Mouse (Mus musculus) liver, embryonic 13.5 days (tissue): ENCODE results near the gene S100a9. TPM values are rescaled to one million over a fixed set of nuclear protein-coding genes. Genes with fewer than 3 reads are reported as not detected.

ENCODE experiments used
- ATAC-seq: fragments of 200-750 bp; cut with Nextera tagmentation; 2 replicates; pipeline ENCODE4 v1.8.0; 2017; ENCODE audit warnings: low read depth, mild to moderate bottlenecking, moderate number of reproducible peaks, moderate library complexity
- DNase-seq: peaks from one replicate; pipeline ENCODE4 v3.0.0; 2022
- H3K27ac ChIP-seq: fragments of 300-500 bp; sonication (generic); 2 replicates; pipeline ENCODE4 v1.5.1; 2015; ENCODE audit warnings: moderate library complexity, mild to moderate bottlenecking, inconsistent platforms
- H3K27me3 ChIP-seq: fragments of 300-500 bp; sonication (generic); 2 replicates; pipeline ENCODE4 v1.6.1; 2015; ENCODE audit warnings: mild to moderate bottlenecking, inconsistent platforms
- H3K36me3 ChIP-seq: fragments of 300-500 bp; sonication (generic); 2 replicates; pipeline ENCODE4 v1.6.1; 2015; ENCODE audit warnings: mild to moderate bottlenecking, inconsistent platforms
- H3K4me1 ChIP-seq: fragments of 300-500 bp; sonication (generic); replicated peaks from 2 replicates; pipeline ENCODE4 v1.6.1; 2015; ENCODE audit warnings: inconsistent platforms
- H3K4me2 ChIP-seq: fragments of 300-500 bp; sonication (generic); 2 replicates; pipeline ENCODE4 v1.6.1; 2015; ENCODE audit warnings: inconsistent platforms, mild to moderate bottlenecking, moderate library complexity
- H3K4me3 ChIP-seq: fragments of 300-500 bp; sonication (generic); replicated peaks from 2 replicates; pipeline ENCODE4 v1.5.1; 2015; ENCODE audit warnings: mild to moderate bottlenecking, inconsistent platforms
- H3K9ac ChIP-seq: fragments of 300-500 bp; sonication (generic); 2 replicates; pipeline ENCODE4 v1.6.1; 2015; ENCODE audit warnings: mild to moderate bottlenecking, inconsistent platforms
- H3K9me3 ChIP-seq: fragments of 300-500 bp; sonication (generic); replicated peaks from 2 replicates; pipeline ENCODE4 v1.6.1; 2016; ENCODE audit warnings: inconsistent platforms
- WGBS: fragments of 180-500 bp; shearing (Covaris S2); methylation state at CpG from one replicate; pipeline ENCODE4 v1.1.7; 2015; ENCODE audit not compliant: insufficient replicate concordance; 5-methylcytosine and 5-hydroxymethylcytosine counted together
- polyA plus RNA-seq: library from polyadenylated mRNA; unstranded; fragments of >200 nt; fragmentation: Nextera tagmentation; extraction: Ambion mirVana; gene quantifications from 2 replicates; pipeline ENCODE4 v1.2.1, GENCODE M21; 2015

S100a9 gene
- polyA plus RNA-seq, 1 experiment from 2014 or later: 228 TPM

GRCm38 (mm10) chr3:90659364-90660044 is 36.0 kb downstream of the S100a9 start:
- no peak overlapping the region for H3K27ac ChIP-seq
- DNase-seq: no peak

DNA sequence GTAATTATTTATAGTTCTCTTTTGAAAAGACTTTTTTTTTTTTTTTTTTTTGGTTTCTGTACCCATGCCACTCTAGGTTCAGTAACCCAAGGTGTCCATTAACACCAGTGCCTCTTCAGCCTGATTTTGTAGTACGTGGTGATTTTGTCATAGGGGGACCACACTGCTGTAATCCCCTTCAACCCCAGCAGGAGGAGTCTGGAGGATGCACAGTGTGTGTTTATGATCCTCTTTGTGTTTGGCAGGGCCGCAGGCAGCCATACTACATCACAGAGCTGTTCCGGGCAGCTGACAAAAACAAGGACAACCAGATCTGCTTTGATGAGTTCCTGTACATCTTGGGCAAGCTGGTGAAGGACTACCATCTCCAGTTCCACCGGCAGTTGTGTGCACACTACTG is 38.1 kb downstream of the S100a9 start:
- DNase-seq (no peak), ATAC-seq (no peak)
- H3K4me1 ChIP-seq: no peaks in the 10 kb centered on the region
- no peaks in the 10 kb centered on the region for H3K27me3 ChIP-seq
- no peaks in the 10 kb centered on the region for H3K36me3 ChIP-seq
- WGBS: 55% methylated on average over 4 of the region's 4 CpGs
- H3K9ac ChIP-seq: no peak overlapping the region
- no peaks in the 10 kb centered on the region for H3K9me3 ChIP-seq
- H3K4me3 ChIP-seq: no peak overlapping the region
- H3K4me2 ChIP-seq: no peak overlapping the region
- no peak overlapping the region for H3K27ac ChIP-seq

More at GRCm38 (mm10) chr3:90659364-90660044, 36.0 kb downstream of the S100a9 start:
- Histone ChIP-seq H3K9ac (no peak overlapping the region), H3K36me3 (no peaks in the 10 kb centered on the region), H3K9me3 (no peaks in the 10 kb centered on the region), H3K4me3 (no peak overlapping the region), H3K4me2 (no peak overlapping the region), H3K27me3 (no peaks in the 10 kb centered on the region), H3K4me1 (no peaks in the 10 kb centered on the region)
- ATAC-seq: no peak

DNA sequence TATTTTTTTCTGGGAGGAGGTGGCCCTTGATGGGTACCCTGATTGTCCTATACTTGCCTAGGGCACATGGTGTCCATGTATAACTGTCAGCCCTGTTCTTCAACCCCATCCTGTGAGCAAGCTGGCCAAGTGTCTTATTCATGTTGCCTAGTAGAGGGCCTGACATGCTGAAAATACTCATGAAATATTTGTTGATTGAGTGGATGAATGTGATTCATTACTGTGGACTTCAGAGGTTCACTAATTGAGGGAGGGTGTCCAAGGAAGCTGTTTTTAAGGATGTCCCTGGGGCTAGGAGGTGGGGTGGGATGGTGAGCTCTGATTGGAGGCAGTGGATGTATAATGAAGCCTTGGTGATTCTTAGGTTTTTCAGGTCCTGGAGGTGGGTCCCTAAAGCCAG is 41.8 kb downstream of the S100a9 start, which contains the start of gene S100a7a:
Gene S100a7a (plus strand): TSS at position 301 of the 400 bp plus-strand sequence.
- Histone ChIP-seq H3K36me3 (no peaks in the 10 kb centered on the region), H3K9ac (no peak within 1 kb of the TSS), H3K27ac (no peak within 1 kb of the TSS), H3K4me3 (no peak within 1 kb of the TSS), H3K4me1 (no peaks in the 10 kb centered on the region), H3K9me3 (no peaks in the 10 kb centered on the region), H3K4me2 (no peak within 1 kb of the TSS), H3K27me3 (no peaks in the 10 kb centered on the region)
- DNase-seq (no peak), ATAC-seq (no peak)

DNA sequence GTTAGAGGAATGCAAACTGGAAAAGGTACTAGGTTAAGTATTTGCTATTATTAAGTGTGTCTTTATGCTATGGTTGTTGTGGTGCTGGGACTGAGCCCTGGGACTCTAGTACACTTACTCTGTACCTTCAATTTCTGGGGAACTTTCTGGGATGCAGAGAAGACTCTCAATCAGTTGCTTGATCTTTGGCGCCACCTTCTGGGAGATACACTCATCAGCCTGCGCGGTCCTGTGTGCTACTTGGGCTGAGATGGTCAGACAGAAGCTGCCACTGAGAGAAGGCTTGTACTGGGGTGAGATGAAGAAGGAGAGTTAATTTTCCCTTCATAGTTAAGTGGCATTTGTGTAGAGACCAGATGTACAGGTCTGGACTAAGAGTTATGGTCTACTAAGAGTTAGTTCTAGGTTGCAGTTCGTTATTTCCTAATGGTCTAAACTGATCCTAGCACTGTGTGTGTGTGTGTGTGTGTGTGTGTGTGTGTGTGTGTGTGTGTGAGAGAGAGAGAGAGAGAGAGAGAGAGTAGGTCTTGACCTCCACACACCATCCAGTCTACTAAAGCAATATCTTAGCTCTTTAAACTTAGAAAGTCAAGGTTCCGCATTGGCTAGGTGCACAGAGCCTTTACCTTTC is 42.5 kb downstream of the S100a9 start:
- Histone ChIP-seq H3K27me3 (no peaks in the 10 kb centered on the region), H3K4me1 (no peaks in the 10 kb centered on the region), H3K27ac (no peak overlapping the region), H3K4me3 (no peak overlapping the region), H3K36me3 (no peaks in the 10 kb centered on the region), H3K4me2 (no peak overlapping the region), H3K9me3 (no peaks in the 10 kb centered on the region), H3K9ac (no peak overlapping the region)
- ATAC-seq (no peak), DNase-seq (peak; percentile 24)
- WGBS: 29% methylated on average over 5 of the region's 5 CpGs

GRCm38 (mm10) chr3:90649832-90650231 is 45.7 kb downstream of the S100a9 start:
- 67% methylated on average over 2 of the region's 2 CpGs for WGBS

GRCm38 (mm10) chr3:90648981-90649380 is 46.5 kb downstream of the S100a9 start:
- Histone ChIP-seq H3K27ac (no peak overlapping the region), H3K4me2 (no peak overlapping the region), H3K9ac (no peak overlapping the region), H3K4me1 (no peaks in the 10 kb centered on the region), H3K27me3 (no peaks in the 10 kb centered on the region), H3K36me3 (no peaks in the 10 kb centered on the region), H3K9me3 (no peaks in the 10 kb centered on the region), H3K4me3 (no peak overlapping the region)
- no peak for DNase-seq
- no peak for ATAC-seq

More at GRCm38 (mm10) chr3:90649832-90650231, 45.7 kb downstream of the S100a9 start:
- Histone ChIP-seq H3K27me3 (no peaks in the 10 kb centered on the region), H3K4me3 (no peak overlapping the region), H3K4me2 (no peak overlapping the region), H3K4me1 (no peaks in the 10 kb centered on the region), H3K9me3 (no peaks in the 10 kb centered on the region), H3K36me3 (no peaks in the 10 kb centered on the region), H3K9ac (no peak overlapping the region), H3K27ac (no peak overlapping the region)
- DNase-seq (no peak), ATAC-seq (no peak)

DNA sequence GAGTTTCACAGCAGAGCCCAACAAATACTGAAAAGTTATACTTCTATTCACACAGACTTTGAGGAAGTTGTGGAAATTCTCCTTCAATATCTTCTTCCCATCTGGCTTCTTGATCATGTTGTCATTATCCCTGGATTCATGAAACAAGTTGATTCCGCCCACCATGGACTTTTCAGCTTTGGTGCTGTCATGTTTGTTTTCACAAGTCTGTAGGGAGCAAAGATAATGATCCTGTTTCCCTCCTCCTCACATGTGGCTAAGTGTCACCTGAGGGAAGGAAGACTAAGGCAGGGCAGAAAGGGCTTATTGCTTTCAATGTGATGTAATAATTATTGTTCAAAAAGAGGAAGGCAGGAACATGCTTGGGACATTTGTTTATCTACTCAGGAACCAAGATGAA is 48.2 kb downstream of the S100a9 start:
- no peak for DNase-seq
- Histone ChIP-seq H3K9ac (no peak overlapping the region), H3K4me2 (no peak overlapping the region), H3K36me3 (no peaks in the 10 kb centered on the region), H3K9me3 (no peaks in the 10 kb centered on the region), H3K27ac (no peak overlapping the region), H3K4me1 (no peaks in the 10 kb centered on the region), H3K27me3 (no peaks in the 10 kb centered on the region), H3K4me3 (no peak overlapping the region)
- 43% methylated on average over 1 of the region's 1 CpGs for WGBS
- no peak for ATAC-seq

GRCm38 (mm10) chr3:90644220-90644619 is 51.3 kb downstream of the S100a9 start:
- H3K36me3 ChIP-seq: no peaks in the 10 kb centered on the region
- H3K4me1 ChIP-seq: no peaks in the 10 kb centered on the region
- no peak overlapping the region for H3K4me3 ChIP-seq
- H3K27ac ChIP-seq: no peak overlapping the region
- no peak for DNase-seq
- no peak overlapping the region for H3K4me2 ChIP-seq
- no peaks in the 10 kb centered on the region for H3K27me3 ChIP-seq
- H3K9me3 ChIP-seq: no peaks in the 10 kb centered on the region
- no peak for ATAC-seq
- no peak overlapping the region for H3K9ac ChIP-seq
- WGBS: 32% methylated on average over 3 of the region's 3 CpGs

Other genes starting within 250 kb of the S100a9 start
- gene Npr1, start 229.9 kb downstream of the S100a9 start, polyA plus RNA-seq: 4.0 TPM in 2 replicates
- gene Ilf2, start 219.6 kb downstream of the S100a9 start, polyA plus RNA-seq: 75.0 and 85.0 TPM in 2 replicates
- 21.2 and 22.9 TPM in 2 replicates for gene Snapin, start 204.7 kb downstream of the S100a9 start, polyA plus RNA-seq
- gene Chtop, start 186.2 kb downstream of the S100a9 start, polyA plus RNA-seq: 65.8 and 72.5 TPM in 2 replicates
- gene S100a1, start 181.3 kb downstream of the S100a9 start, polyA plus RNA-seq: 14.7 and 16.0 TPM in 2 replicates
- gene S100a13, start 181.3 kb downstream of the S100a9 start, polyA plus RNA-seq: 19.8 and 20.6 TPM in 2 replicates
- gene S100a14, start 168.9 kb downstream of the S100a9 start, polyA plus RNA-seq: not detected in 2 replicates
- gene S100a16, start 158.5 kb downstream of the S100a9 start, polyA plus RNA-seq: 26.4 and 27.4 TPM in 2 replicates
- gene S100a3, start 135.1 kb downstream of the S100a9 start, polyA plus RNA-seq: not detected in 2 replicates
- gene S100a2, start 105.5 kb downstream of the S100a9 start, polyA plus RNA-seq: not detected in 2 replicates
- not detected in 2 replicates for gene Gm42674, start 93.8 kb downstream of the S100a9 start, polyA plus RNA-seq
- 0.58 and 0.59 TPM in 2 replicates for gene S100a4, start 92.0 kb downstream of the S100a9 start, polyA plus RNA-seq
- not detected in 2 replicates for gene S100a5, start 87.2 kb downstream of the S100a9 start, polyA plus RNA-seq
- 6.1 and 7.2 TPM in 2 replicates for gene S100a6, start 82.8 kb downstream of the S100a9 start, polyA plus RNA-seq
- not detected in 2 replicates for gene S100a7a, start 41.7 kb downstream of the S100a9 start, polyA plus RNA-seq
- 354 and 390 TPM in 2 replicates for gene S100a8, start 26.7 kb downstream of the S100a9 start, polyA plus RNA-seq
- not detected in 2 replicates for gene Pglyrp4, start 31.2 kb upstream of the S100a9 start, polyA plus RNA-seq
- gene Gm5849, start 82.2 kb upstream of the S100a9 start, polyA plus RNA-seq: not detected in 2 replicates